Mouse (Mus musculus) cerebellum, adult 2 months (tissue): ENCODE measurements around the gene Grik1.

Experiments
- CTCF ChIP-seq: fragments of 200-500 bp; IDR thresholded peaks from 2 replicates; pipeline ENCODE4 v1.5.1; 2011; ENCODE audit warnings: low read depth, mild to moderate bottlenecking, control low read depth, low read length, moderate library complexity, borderline replicate concordance; ENCODE audit not compliant: insufficient read depth
- POLR2A ChIP-seq: fragments of 200-500 bp; IDR thresholded peaks from 2 replicates; pipeline ENCODE4 v1.6.1; 2011; ENCODE audit warnings: low read length, control low read depth, borderline replicate concordance; ENCODE audit not compliant: insufficient read depth

DNA sequence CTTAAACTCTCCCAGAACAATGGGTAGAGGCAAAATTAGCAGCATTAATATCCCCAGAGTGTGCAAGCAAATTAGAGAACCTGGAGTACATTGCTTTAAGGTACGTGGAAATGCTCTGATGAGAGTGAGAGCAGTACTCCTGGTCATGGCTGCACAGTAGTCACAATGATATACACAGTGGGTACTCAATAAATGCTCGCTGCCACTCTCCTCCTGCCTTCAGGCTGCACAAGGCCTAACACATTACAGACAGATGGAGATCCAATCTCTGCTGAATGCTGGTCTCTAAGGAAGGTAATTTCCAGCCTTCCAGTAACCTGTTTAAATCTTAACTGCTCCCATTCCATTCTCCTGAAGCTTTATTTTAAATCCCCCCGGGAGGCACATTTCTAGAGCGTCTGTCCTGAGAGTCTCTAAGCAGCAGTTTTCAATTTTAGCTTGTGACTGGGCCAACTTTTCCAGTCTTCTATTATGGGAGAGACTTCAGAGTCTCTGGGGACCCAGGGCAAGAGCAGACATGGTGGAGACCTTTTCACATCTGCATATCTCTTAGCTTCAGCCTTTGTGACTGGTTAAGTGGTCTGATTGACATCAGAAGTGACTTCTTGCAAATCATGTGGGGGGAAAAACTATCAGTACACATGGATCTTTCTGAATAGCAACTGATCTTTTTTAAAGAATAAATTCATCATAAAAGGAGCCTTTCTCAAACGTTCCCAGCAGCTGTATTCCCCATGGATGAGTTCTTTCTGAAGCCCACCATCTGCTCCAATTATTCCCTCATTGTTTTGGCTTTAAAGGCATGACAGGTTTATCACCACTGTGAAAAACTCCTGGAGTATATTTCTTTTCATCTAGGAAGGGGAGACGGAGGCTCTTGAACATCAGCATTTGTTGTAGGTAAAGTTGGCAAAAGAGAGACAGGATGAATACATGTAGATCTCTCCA is 373.6 kb downstream of the Grik1 start:
- TF ChIP-seq CTCF (no peak), POLR2A (no peak)
